Mouse (Mus musculus) liver, postnatal 0 days (tissue): ENCODE results near the gene Lama2.

Experiments
- CTCF ChIP-seq: sonication (generic); IDR thresholded peaks from 2 replicates; pipeline ENCODE4 v1.5.1; 2016; ENCODE audit warnings: antibody characterized with exemption, low read depth
- EP300 ChIP-seq: IDR thresholded peaks from 2 replicates; pipeline ENCODE4 v1.6.1; 2016; ENCODE audit warnings: antibody characterized with exemption, low read depth, mild to moderate bottlenecking

DNA sequence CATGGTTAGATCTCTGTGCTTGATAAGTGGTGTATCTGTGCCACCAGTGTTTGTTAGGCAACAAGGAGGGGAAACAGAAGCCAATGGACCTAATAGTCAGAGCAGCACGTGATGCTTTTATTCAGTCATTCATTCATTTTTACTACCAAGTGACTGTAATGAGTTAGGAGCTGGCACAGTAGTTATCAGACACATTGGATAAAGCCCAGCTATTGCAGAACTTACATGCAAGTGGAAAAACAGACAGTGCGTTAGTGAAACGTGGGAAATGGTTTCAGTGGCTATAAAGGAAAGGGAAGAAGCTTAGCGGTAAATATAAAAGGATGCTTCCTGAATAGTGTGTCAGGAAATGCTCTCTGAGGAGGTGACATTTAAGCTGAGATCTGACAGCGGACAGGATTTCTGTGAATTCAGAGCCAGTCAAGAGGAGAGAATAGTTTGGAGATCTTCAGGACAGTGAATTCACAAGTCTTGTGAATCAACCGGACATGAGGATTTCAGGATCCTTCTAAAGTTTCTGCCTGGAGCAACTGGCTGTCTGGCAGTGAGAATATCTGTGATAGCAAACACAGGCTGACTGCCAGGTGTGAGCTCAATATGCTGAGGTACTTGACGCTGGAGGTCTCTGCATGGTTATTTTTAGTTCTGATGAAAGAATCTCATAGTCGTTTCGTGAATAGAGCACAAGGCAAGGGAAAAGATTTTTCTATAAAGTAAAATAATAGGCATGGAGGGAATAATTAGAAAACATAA is 2.3 kb upstream of the Lama2 start:
- TF ChIP-seq CTCF (no peak), EP300 (no peak)
